Mouse (Mus musculus) liver, postnatal 0 days (tissue): ENCODE measurements at regions not wholly inside any gene's neighbourhood (a gene's known extent, or its start where the extent isn't known, plus 50 kb on each side); places are given as distances from the start of the nearest gene placed in this dataset.

Experiments used
- ATAC-seq: fragments of 200-750 bp; cut with Nextera tagmentation; 2 replicates; pipeline ENCODE4 v1.8.0; 2017; ENCODE audit warnings: mild to moderate bottlenecking, moderate library complexity
- DNase-seq: peaks from one replicate; pipeline ENCODE4 v3.0.0-alpha.2; 2016
- H3K27ac ChIP-seq: fragments of 300-500 bp; sonication (generic); 2 replicates; pipeline ENCODE4 v1.5.1; 2014; ENCODE audit warnings: antibody characterized with exemption, moderate library complexity, mild to moderate bottlenecking, low read depth
- H3K27me3 ChIP-seq: fragments of 300-500 bp; sonication (generic); 2 replicates; pipeline ENCODE4 v1.6.1; 2014; ENCODE audit warnings: low read length, control low read depth, mixed read lengths; ENCODE audit not compliant: insufficient read depth
- H3K36me3 ChIP-seq: fragments of 300-500 bp; sonication (generic); replicated peaks from 2 replicates; pipeline ENCODE4 v1.6.1; 2014; ENCODE audit warnings: mild to moderate bottlenecking, control low read depth, low read length, moderate library complexity, mixed read lengths; ENCODE audit not compliant: insufficient read depth
- H3K4me1 ChIP-seq: fragments of 300-500 bp; sonication (generic); 2 replicates; pipeline ENCODE4 v1.6.1; 2014; ENCODE audit warnings: antibody characterized with exemption, mild to moderate bottlenecking, control low read depth; ENCODE audit not compliant: insufficient read depth
- H3K4me2 ChIP-seq: fragments of 300-500 bp; sonication (generic); 2 replicates; pipeline ENCODE4 v1.6.1; 2014; ENCODE audit warnings: low read depth, mild to moderate bottlenecking, low read length, moderate library complexity, mixed read lengths
- H3K4me3 ChIP-seq: fragments of 300-500 bp; sonication (generic); 2 replicates; pipeline ENCODE4 v1.5.1; 2014; ENCODE audit warnings: low read depth, low read length
- H3K9ac ChIP-seq: fragments of 300-500 bp; sonication (generic); replicated peaks from 2 replicates; pipeline ENCODE4 v1.6.1; 2014; ENCODE audit warnings: mild to moderate bottlenecking, moderate library complexity
- H3K9me3 ChIP-seq: fragments of 300-500 bp; sonication (generic); 2 replicates; pipeline ENCODE4 v1.6.1; 2016; ENCODE audit warnings: mild to moderate bottlenecking, control low read depth, low read length, mixed read lengths
- CTCF ChIP-seq: sonication (generic); IDR thresholded peaks from 2 replicates; pipeline ENCODE4 v1.5.1; 2016; ENCODE audit warnings: antibody characterized with exemption, low read depth
- EP300 ChIP-seq: IDR thresholded peaks from 2 replicates; pipeline ENCODE4 v1.6.1; 2016; ENCODE audit warnings: antibody characterized with exemption, low read depth, mild to moderate bottlenecking
- WGBS: fragments of 180-500 bp; shearing (Covaris S2); extraction: QIAGEN DNeasy Blood & Tissue Kit; methylation state at CpG from one replicate; pipeline ENCODE4 v1.1.7; 2014; ENCODE audit not compliant: insufficient replicate concordance; 5-methylcytosine and 5-hydroxymethylcytosine counted together

- no peak for ATAC-seq
- peaks cover 10% of the 10 kb centered on the region; the same call in 1 of the 2 replicates for H3K27me3 ChIP-seq
- TF ChIP-seq EP300, result no peak
- no peak for TF ChIP-seq CTCF
These were observed 89.5 kb upstream of the Zbtb40 start for GRCm38 (mm10) chr4:137138127-137138526.

GRCm38 (mm10) chr4:137136313-137136712 lies 87.7 kb upstream of the Zbtb40 start:
- H3K27me3 ChIP-seq, result peaks cover 9% of the 10 kb centered on the region; the same call in 1 of the 2 replicates
- H3K4me1 ChIP-seq, result no peaks in the 10 kb centered on the region
- no peak overlapping the region for H3K4me3 ChIP-seq
- H3K4me2 ChIP-seq, result no peak overlapping the region
- no peak overlapping the region for H3K27ac ChIP-seq
- H3K36me3 ChIP-seq, result no peaks in the 10 kb centered on the region
- no peak overlapping the region for H3K9ac ChIP-seq
- H3K9me3 ChIP-seq, result no peaks in the 10 kb centered on the region
- ATAC-seq (no peak), DNase-seq (no peak)
- WGBS, result 61% methylated on average over 4 of the region's 4 CpGs
- TF ChIP-seq EP300 (no peak), CTCF (no peak)

More at GRCm38 (mm10) chr4:137138127-137138526, 89.5 kb upstream of the Zbtb40 start:
- no peaks in the 10 kb centered on the region for H3K9me3 ChIP-seq
- no peaks in the 10 kb centered on the region for H3K4me1 ChIP-seq
- H3K27ac ChIP-seq, result no peak overlapping the region
- H3K4me2 ChIP-seq, result no peak overlapping the region
- H3K9ac ChIP-seq, result no peak overlapping the region
- H3K36me3 ChIP-seq, result no peaks in the 10 kb centered on the region
- no peak for DNase-seq
- WGBS, result 57% methylated on average over 6 of the region's 6 CpGs
- H3K4me3 ChIP-seq, result no peak overlapping the region

- DNase-seq, result no peak
- Histone ChIP-seq H3K4me1 (no peaks in the 10 kb centered on the region), H3K4me2 (no peak overlapping the region), H3K27me3 (peaks cover 9% of the 10 kb centered on the region; the same call in 1 of the 2 replicates), H3K36me3 (no peaks in the 10 kb centered on the region), H3K9ac (no peak overlapping the region), H3K4me3 (no peak overlapping the region), H3K27ac (no peak overlapping the region), H3K9me3 (no peaks in the 10 kb centered on the region)
- no peak for TF ChIP-seq CTCF
- TF ChIP-seq EP300, result no peak
- ATAC-seq, result no peak
- WGBS, result 71% methylated on average over 8 of the region's 8 CpGs
These were observed 87.2 kb upstream of the Zbtb40 start for GRCm38 (mm10) chr4:137135792-137136191.

GRCm38 (mm10) chr4:137134553-137134952 lies 86.0 kb upstream of the Zbtb40 start:
- Histone ChIP-seq H3K27ac (no peak overlapping the region), H3K4me2 (no peak overlapping the region), H3K9me3 (no peaks in the 10 kb centered on the region), H3K36me3 (no peaks in the 10 kb centered on the region), H3K27me3 (0 out of 2 replicates have a peak, but pooled peaks cover 3% of the 10 kb centered on the region), H3K4me1 (no peaks in the 10 kb centered on the region), H3K4me3 (no peak overlapping the region), H3K9ac (no peak overlapping the region)
- DNase-seq, result no peak
- no peak for ATAC-seq
- TF ChIP-seq CTCF (no peak), EP300 (no peak)
- 54% methylated on average over 5 of the region's 5 CpGs for WGBS

GRCm38 (mm10) chr4:137133789-137134188 lies 85.2 kb upstream of the Zbtb40 start:
- no peak overlapping the region for H3K4me2 ChIP-seq
- DNase-seq, result no peak
- H3K9ac ChIP-seq, result no peak overlapping the region
- no peaks in the 10 kb centered on the region for H3K4me1 ChIP-seq
- H3K9me3 ChIP-seq, result no peaks in the 10 kb centered on the region
- no peak overlapping the region for H3K4me3 ChIP-seq
- H3K27ac ChIP-seq, result no peak overlapping the region
- H3K27me3 ChIP-seq, result 0 out of 2 replicates have a peak, but pooled peaks cover 3% of the 10 kb centered on the region
- ATAC-seq, result no peak
- 57% methylated on average over 13 of the region's 13 CpGs for WGBS
- TF ChIP-seq EP300, result no peak
- TF ChIP-seq CTCF, result no peak
- H3K36me3 ChIP-seq, result no peaks in the 10 kb centered on the region

GRCm38 (mm10) chr4:137130619-137131212 lies 82.1 kb upstream of the Zbtb40 start:
- ATAC-seq, result no peak
- H3K27me3 ChIP-seq, result peaks cover 9% of the 10 kb centered on the region; the same call in 1 of the 2 replicates

More at GRCm38 (mm10) chr4:137130619-137131212, 82.1 kb upstream of the Zbtb40 start:
- no peak overlapping the region for H3K9ac ChIP-seq
- no peak overlapping the region for H3K4me2 ChIP-seq
- no peak for TF ChIP-seq EP300
- TF ChIP-seq CTCF, result no peak
- H3K27ac ChIP-seq, result no peak overlapping the region
- WGBS, result 26% methylated on average over 7 of the region's 7 CpGs
- H3K36me3 ChIP-seq, result no peaks in the 10 kb centered on the region
- H3K4me3 ChIP-seq, result no peak overlapping the region
- H3K9me3 ChIP-seq, result no peaks in the 10 kb centered on the region
- no peak for DNase-seq
- no peaks in the 10 kb centered on the region for H3K4me1 ChIP-seq
